Mouse (Mus musculus) mouse trophoblast stem cell (cell line): ENCODE measurements around the gene Scamp2.

Experiments used
- in situ Hi-C, 2 experiments: fragments of 300-500 bp; cut with MseI, MboI; formaldehyde crosslinking; loops; 2 replicates in 1 of 2; 3 replicates in 1 of 2; pipeline ENCODE4 v1.15.1; 2025

Scamp2 gene

DNA sequence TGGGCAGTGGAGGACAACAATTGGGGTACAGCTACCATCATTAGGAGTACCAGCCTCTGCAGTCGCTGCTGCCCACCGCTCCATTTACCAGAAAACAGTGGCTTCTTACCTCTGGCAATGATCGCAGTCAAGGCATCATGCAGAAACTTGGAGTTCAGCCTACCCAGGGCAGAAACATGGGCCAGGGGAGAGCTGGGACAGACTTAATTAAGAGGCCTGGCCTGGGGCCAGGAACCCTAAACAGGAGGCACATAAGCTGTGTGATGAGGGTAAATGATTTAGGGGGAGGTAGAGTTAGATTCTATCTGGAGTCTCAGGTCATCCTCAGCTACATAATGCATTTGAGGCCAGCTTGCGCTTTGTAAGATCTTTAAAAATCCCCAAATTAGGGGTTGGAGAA is 11.6 kb upstream of the Scamp2 start:
- in situ Hi-C loops, result loop anchor here in 1 of 2 experiments (10.0 kb wide), 1 partner anchor 106 kb away; the partner anchor contains the start of gene Csk

DNA sequence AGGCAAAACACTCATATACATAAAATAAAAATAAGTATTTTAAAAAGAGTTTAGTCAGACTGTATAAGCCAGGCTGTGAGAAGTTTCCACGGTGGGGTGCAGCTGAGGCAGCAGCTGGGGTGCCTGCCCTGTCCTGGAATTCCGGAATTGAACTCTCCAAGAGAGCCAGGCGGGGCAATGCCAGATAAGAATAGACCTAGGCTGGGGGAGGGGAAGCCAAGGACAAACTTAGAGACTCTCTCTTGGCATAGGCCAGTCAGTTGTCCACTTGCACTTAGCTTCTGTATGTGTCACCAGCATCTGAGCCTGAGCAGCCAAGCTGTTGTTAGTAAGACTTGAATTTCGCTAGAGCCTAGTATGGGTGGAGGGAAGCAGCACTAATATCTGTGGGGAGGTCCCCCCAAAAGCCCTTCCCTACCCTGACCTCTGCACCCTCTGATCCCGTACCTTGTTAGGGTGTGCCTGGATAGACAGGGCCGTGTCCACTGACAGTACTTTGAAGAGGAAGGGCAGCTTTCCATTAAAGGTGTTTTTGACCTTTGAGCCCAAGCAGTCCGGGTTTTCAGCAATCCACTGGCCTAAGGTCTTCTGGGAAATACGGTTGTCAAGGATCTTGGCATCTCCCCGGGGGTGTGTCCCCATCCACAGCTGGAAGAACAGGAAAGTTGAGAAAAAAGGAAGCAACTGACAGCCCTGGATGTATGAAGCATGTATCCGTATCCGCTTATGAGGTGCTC is 10.4 kb upstream of the Scamp2 start:
- in situ Hi-C loops, result no loop called here

DNA sequence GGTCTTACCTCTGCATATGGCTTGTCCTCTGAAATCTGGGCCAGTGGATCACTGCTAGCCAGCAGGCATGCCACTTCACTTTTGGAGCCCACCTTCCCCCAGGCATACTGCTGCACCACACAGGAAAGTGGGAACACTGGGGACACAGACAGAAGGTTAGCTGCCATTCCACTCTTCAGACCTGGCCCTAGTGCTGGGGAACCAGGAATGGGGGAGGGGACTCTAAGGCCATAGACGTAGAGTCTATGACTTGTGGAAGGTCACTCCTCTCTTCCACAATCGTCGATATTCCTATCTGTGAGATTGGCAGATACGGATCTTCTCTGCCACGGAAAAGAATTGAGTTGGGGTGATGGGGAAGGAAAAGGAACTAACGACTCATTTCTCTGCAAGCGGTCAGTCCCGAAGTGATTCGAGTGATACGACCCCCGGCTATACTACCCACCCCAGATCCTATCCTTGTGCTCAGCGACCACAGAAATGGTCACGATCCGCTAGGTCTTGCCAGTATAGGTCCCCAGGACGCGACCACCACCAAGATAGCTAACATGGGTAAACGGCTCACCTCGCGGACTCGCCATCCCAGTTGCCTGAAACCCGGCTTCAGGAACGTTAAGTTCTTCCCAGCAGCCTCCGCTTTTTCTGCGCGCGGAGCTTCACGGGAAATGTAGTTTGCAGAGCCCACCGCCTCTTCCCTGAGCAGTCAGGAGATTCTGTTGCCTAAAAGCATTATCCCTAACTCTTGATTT is 8.4 kb upstream of the Scamp2 start, which contains the start of gene Mpi:
Gene Mpi, minus strand, starts transcription at position 625 of the 749 bp plus-strand sequence.
- in situ Hi-C loops, result no loop called here

DNA sequence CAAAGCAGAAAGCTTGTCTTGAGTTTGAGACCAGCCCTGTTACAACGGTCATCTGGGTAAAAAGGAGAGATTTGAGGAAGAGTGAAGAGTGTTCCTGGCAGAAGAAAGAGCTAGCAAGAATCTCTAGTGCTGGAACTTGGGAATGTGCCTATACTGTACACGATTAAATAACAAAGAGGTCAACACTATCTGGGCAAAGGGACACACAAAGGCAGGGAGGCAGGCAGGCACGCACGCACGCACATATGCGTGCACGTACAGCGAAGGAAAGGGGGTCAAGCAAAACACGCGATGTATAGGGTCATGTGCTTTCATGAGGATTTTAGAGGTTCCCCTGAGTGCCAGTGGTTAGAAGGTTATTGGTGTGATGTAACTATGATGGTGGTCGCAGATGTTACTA is 7.6 kb upstream of the Scamp2 start:
- in situ Hi-C loops, result no loop called here

DNA sequence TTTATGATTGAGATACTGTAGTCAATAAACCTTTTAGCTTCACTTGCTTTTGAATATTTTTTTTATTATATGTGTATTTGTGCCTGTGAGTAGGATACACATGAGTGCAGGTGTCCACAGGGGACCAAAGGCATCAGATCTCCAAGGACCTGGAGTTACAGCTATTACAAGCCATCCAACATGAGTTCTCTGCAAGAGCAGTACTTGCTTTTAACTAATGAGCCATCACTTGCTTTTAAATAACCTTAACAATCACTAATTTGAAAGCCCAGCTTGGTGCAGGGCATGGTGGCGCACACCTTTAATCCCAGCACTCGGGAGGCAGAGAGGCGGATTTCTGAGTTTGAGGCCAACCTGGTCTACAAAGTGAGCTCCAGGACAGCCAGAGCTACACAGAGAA is 6.0 kb upstream of the Scamp2 start:
- in situ Hi-C loops, result no loop called here

DNA sequence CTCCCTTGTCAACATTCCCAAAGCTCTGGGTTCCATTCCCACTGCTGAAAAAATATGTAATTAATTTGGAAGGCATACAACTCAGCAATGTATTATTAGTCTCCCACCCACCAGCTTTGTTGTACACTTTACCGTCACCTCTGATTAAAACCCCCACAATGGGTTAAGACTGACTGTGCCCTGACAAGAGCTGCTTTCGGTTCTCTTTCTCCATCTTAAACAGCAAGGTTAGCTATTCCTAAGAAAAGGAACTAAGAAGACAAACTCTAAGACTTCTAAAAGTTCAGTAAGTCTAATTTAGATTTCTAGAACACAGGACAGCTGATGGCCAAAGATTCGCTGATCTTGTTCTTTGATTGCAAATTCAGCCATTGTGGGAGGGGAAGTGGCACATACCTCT is 3.5 kb upstream of the Scamp2 start:
- in situ Hi-C loops, result no loop called here

DNA sequence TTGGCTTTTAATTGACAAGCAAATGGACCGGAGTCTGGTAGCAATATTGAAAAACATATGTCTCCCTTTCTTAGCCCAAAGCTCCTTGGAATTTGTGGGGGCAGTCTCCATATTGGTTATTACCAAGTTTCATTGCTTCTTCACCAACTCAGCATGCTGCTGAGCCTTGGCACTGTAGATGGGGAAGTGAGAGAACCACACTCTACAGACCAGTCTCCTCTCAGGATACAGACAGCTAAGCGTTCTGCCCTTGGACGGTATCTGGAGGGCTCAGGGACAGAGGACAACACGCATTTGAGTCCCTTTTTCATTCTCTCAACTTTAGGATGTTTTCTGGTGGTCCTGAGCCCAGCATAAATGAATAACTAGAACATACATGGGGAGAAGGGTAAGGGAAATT is 2.1 kb upstream of the Scamp2 start:
- in situ Hi-C loops, result no loop called here

DNA sequence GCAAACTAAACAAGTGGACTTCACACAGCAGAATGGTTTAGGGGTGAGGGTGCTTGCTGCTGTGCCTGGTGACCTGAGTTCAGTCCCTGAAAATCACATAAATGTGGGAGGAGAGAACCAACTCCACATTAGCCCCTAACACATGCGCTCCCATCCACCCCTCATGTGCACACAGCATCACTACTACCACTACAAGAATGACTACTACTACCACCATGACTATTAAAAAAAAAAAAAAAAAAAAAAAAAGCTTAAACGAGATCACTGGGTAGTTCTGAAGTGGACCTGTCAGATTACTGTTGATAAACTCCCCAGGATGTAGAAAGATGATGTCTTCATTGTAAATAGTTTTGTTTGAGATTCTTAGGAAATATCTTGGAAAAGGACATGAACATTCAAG is 1.2 kb upstream of the Scamp2 start:
- in situ Hi-C loops, result no loop called here

DNA sequence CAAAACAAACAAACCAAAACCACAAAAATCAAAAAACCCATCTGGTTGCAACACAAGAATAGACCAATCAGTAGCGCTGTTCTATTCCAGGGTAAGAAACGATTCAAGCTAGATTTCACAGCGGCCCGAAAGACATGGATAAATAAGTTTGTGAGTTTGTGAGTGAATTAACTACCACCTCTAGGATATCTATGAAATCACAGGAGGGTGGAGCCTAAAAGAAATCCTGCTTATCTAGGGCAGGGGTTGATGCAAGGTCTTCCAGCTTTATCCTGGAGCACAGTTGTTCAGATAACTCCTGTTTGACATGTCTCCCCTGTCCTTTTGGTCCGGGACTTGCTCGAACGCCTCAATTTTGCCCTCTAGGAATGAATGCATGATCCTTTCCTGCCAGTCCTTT is 480 bp upstream of the Scamp2 start:
- in situ Hi-C loops, result no loop called here

DNA sequence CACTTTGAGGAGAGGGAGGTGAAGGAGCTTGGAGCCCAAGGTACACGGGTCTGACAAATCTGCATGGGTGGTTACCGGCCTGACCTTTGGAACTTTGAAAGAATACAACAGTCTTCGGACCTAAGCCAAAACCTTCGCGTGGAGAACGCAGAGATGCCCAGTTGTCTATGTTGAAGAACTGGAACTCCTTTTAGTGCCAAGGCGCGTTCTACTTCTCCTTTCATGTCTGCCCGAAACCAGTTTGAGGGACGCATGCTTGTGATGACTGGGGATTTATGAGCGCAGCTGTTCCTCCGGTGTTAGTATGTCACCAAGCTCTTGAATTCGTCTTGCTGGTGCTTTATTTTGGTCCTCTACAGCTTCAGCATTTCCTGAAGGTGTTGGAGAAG is 962 bp downstream of the Scamp2 start:
- in situ Hi-C loops, result no loop called here

DNA sequence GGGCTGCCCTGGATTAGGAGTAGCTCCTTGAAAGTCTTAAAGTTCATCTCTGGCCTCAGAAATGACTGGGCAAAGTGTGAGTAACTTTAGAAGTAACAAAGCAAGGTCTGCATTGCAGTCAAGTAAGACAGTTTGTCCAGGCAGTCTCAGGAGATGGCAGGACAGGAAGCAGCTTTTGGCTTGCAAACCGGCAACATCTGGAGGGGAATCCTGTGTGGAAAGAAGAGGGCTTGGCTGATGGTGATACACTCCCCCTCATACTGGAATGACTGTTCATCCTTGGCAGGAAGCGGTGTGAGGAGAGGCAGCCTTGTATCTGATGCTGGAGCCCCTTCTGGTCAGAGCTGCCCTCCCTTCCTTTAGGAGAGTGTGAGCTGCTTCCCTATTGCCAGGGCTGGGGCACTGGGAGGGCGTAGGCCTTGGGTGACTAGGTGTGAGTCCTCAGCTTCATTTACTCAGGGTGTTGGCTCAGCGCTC is 2.2 kb downstream of the Scamp2 start:
- in situ Hi-C loops, result no loop called here

DNA sequence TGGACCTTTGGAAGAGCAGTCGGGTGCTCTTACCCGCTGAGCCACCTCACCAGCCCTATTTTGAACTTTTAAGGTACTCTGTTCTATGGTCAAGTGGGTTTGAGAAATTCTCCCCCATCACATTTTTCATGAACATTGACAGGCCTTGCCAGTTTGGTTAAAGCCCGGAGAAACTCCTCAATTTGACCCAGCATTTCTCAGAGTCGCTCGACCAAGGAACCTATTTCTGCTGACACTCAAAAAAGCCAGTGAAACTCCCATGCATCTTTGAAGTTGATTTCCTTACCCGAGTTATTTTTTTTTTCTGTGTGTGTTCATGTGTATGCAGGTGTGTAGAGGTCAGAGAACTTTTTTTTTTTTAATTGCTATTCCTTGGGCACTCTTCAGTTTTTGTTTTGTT is 3.9 kb downstream of the Scamp2 start:
- in situ Hi-C loops, result no loop called here

DNA sequence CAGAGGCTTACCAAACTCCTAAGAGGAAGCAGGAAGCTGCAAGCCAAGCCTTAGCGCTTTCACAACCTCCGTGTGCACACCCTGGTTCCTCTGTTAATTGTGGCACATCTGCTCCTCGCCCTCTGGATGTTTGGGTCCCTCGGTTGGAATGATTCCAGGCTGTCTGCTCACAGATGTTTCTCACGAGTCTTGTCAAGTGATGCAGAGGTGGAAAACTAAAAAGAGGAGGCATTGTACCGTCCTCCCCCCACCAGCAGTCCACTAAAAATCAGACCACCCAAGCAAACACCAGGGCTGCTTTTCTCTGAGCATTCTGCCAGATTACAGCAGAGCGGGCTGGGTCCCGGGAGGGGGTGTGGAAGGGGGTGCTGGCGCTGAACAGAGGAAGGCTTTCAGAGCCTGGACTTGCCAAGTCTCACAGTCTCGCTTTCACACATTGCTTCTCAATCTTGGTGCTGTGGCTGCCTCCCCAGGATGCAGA is 5.0 kb downstream of the Scamp2 start:
- in situ Hi-C loops, result no loop called here

DNA sequence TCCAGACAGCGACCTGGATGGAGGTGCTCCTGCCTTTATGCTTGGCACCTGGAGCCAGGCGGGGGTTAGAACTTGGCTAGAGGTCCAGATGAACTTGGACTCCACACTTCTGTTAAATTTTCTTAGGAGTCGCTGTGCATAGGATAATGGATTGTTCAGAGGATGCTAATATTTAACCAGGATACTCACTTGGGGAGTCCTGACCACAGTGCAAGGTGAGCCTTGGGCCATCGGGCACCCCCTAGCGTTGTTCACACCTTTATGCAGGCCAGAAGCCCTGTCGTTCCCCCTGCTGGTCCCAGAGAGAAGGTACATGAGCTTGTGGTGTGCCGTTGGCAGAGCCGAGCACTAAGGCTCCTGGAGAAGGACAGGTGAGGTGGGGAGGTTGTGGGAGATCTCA is 6.1 kb downstream of the Scamp2 start:
- in situ Hi-C loops, result no loop called here

DNA sequence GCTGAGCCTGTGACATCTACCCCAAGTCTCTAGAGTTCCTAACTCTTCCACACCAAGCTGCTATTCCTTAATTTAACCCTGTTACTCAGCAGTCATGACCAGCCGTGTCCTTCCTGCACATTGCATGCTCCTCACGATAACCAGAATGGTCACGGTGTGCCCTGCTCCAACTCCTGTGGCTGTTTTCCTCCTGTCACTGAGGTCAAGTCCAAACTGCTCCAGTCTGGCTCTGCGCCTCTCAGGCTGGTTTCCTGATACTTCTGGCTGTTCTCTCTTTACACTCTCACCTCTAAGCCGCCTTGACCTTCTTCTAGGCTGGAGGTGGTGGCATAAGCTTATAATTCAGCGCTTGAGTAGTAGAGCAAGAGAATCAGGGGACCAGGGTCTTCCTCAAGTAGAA is 7.8 kb downstream of the Scamp2 start:
- in situ Hi-C loops, result no loop called here

DNA sequence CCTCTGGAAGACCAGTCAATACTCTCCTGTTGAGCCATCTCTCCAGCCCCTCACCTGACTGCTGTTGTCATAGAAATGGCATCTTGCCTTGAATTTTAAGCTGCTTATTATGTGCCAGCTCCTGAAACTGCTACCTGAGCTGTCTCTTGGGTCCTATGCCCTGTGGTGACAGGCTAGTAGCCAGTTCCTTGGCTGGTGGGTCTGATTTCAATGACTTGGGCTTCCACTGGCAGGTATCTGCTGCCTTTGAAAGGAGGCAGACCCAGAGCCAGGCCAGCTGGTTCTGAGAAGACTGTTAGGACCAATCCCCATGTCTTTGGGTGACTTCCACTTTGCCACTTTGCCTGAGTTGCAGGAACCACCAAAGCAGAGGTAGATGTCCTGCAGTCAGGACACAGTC is 13.7 kb downstream of the Scamp2 start:
- in situ Hi-C loops, result no loop called here

DNA sequence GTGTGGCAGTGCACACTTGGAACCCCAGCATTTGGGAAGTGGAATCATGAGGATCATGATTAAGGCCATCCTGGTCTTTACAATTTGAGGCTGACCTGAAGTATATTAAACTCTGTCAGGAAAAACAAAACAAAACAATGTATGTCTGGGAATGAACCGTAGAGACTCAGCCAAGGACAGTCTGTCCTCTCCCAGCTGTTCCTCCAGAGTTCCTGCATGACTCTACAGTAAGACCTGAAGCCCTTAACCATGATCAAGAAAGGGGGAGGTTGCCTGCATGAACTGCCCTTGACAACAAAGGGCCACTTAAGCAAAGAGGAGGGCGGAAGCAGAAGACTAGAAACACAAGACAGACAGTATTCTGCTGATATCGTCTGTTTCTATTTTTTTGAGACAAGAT is 14.8 kb downstream of the Scamp2 start:
- in situ Hi-C loops, result no loop called here

DNA sequence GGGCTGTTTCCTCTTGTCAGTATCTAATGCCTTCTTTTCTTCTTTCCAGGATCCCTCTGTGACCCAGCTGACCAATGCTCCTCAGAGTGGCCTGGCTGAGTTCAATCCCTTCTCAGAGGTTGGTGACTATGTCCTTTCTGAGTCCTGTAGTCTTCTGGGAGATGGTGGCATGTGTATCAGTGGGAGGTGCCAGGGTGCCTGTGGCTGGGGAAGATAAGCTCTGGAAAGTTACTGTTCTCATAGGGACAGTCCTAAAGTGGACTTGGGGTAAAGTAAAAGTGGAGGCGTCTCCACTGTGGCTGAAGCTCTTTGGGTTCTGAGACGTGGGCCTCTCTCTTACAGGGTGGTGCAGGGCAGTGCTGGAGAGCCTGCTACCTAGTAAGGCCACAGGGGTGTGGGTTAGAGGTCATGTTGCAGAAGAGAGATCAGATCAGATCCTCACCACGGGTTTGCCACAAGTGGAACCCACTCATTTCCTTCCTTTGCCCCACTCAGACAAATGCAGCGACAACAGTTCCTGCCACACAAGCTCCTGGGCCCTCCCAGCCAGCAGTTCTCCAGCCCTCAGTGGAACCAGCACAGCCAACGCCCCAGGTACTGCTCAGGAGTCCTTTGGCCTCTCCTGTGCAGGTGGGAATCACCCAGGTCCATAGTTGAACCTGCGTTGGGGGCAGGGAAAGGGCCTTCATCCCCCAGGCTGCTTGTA is 16.6 kb downstream of the Scamp2 start:
- in situ Hi-C loops, result no loop called here

DNA sequence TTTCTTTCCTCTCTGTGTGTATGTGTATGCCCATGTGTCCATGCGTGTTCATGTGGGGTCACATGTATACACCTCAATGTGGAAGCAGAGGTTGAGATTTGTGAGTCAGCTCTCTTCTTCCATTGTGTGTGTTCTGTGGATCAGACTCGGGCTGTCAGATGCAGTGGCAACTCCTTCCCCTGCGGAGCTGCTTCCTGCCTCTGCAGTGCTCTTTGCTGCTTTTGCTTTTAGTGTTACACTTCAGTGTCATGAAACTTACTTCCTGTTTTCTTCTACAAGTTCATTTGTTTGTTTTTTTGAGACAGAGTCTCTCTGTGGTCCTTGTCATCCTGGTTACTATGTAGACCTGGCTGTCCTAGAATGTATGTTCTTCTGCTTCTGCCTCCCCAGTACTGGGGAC is 24.2 kb downstream of the Scamp2 start:
- in situ Hi-C loops, result no loop called here

DNA sequence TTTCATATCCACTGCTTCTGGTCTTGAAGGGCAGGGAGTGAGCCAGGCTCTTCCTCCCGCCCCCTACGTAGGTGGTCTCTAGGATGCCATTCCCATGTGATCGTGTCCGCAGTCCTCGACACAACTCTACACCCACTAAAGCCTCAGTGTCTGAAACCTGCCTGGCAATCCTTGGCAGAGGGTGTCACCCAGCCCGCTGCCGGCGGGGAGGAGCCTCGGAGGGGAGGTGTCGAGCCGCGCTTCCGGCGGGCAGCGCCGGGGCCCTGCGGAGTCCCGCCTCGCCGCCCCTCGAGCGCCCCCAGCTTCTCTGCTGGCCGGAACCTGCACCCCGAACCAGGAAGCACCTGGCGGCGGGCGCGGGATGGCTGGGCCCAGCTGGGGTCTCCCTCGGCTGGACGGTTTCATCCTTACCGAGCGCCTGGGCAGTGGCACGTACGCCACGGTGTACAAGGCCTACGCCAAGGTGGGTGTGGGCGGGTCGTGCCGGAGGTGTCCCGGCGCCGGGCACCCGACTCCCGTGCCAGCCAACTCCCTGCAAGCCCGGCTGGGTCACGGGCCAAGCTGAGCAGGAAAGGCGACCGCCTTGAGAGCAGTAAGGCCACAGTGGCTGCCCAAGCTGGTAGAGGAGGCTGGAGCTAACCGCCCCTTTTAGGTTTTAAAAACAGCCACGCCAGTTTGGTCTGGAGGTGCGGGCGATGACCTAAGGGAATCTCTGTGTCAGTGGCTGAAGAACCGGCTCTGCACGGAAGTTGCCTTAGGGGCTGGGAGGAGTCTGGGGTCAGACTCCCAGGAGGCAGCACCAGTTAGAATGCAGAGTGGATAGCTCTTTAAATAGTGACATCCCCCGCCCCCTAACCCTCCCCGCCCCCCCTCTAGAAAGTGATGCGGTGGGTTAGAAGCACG is 28.7 kb downstream of the Scamp2 start, which contains the start of gene Ulk3:
Gene Ulk3, plus strand, starts transcription at position 229 of the 903 bp plus-strand sequence.
- in situ Hi-C loops, result no loop called here

DNA sequence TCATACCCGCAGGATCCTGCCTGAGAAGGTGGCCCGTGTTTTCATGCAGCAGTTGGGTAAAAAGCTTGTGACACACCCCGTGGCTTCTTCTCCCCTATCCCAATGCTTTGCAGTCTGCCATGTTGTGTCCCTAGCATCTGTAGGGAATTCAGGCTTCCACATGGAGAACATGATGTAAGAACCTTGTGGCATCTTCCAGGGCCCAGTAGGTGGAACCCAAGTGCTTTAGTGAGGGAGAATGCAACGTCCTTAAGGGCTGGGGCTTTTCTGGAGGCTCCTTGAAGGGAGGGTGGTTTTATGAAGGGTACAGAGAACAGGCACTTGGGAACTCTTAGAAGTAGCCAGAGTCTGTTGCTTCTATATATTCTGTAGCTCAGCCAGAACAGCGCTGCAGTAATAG is 30.0 kb downstream of the Scamp2 start:
- in situ Hi-C loops, result no loop called here
